Mouse (Mus musculus) heart, adult 2 months (tissue): ENCODE data around the gene Efhd1.

ENCODE experiments used
- CTCF ChIP-seq: fragments of 200-600 bp; IDR thresholded peaks from 2 replicates; pipeline ENCODE4 v1.8.1; 2022; ENCODE audit warnings: antibody characterized with exemption, mild to moderate bottlenecking, moderate library complexity
- EP300 ChIP-seq: fragments of 200-500 bp; IDR thresholded peaks from 2 replicates; pipeline ENCODE4 v1.6.1; 2011; ENCODE audit warnings: low read depth, low read length, control low read depth; ENCODE audit not compliant: insufficient read depth

GRCm38 (mm10) chr1:87331774-87332173 is 67.6 kb downstream of the Efhd1 start:
- no peak for TF ChIP-seq CTCF
- no peak for TF ChIP-seq EP300
